Mouse (Mus musculus): ENCODE data around the gene Gmip. TPM values are rescaled to one million over a fixed set of nuclear protein-coding genes. Genes with fewer than 3 reads are reported as not detected.
A peak's percentile ranks its signal among the peaks of the same experiment; 100 is the strongest.

Gmip gene
- polyA plus RNA-seq, 1 experiment from 2014 or later: 31.8 TPM

- Histone ChIP-seq H3K9me3 (no peaks in the 10 kb centered on the region), H3K4me3 (replicated peaks) (no peak overlapping the region), H3K4me2 (replicated peaks) (no peak overlapping the region), H3K27me3 (no peaks in the 10 kb centered on the region), H3K9ac (replicated peaks) (no peak overlapping the region), H3K4me1 (replicated peaks) (peaks cover 23% of the 10 kb centered on the region), H3K27ac (no peak overlapping the region), H3K36me3 (peaks cover 79% of the 10 kb centered on the region)
- ATAC-seq: no peak
- WGBS: 92% methylated on average over 9 of the region's 9 CpGs
Observed at GRCm38 (mm10) chr8:69805491-69805890, 3.0 kb upstream of the Gmip start.

- peaks cover 25% of the 10 kb centered on the region for H3K4me1 ChIP-seq (replicated peaks)
- no peak overlapping the region for H3K9ac ChIP-seq (replicated peaks)
- peaks cover 80% of the 10 kb centered on the region for H3K36me3 ChIP-seq
- no peak for ATAC-seq
- no peak overlapping the region for H3K4me2 ChIP-seq (replicated peaks)
- no peak overlapping the region for H3K27ac ChIP-seq
- WGBS: 93% methylated on average over 5 of the region's 5 CpGs
- no peaks in the 10 kb centered on the region for H3K27me3 ChIP-seq
- no peak overlapping the region for H3K4me3 ChIP-seq (replicated peaks)
- no peaks in the 10 kb centered on the region for H3K9me3 ChIP-seq
Observed at GRCm38 (mm10) chr8:69807236-69807635, 1.2 kb upstream of the Gmip start.

GRCm38 (mm10) chr8:69808864-69809403 is 455 bp downstream of the Gmip start:
- H3K9me3 ChIP-seq: no peaks in the 10 kb centered on the region
- H3K4me2 ChIP-seq (replicated peaks): peak overlapping the region; percentile 83
- peaks cover 74% of the 10 kb centered on the region for H3K36me3 ChIP-seq
- peak overlapping the region; percentile 55 for H3K4me3 ChIP-seq (replicated peaks)
- 5% methylated on average over 23 of the region's 23 CpGs for WGBS
- H3K4me1 ChIP-seq (replicated peaks): peaks cover 25% of the 10 kb centered on the region
- ATAC-seq: peak; percentile 77
- H3K27ac ChIP-seq: peak overlapping the region; percentile 78
- H3K9ac ChIP-seq (replicated peaks): peak overlapping the region; percentile 69
- no peaks in the 10 kb centered on the region for H3K27me3 ChIP-seq

- Histone ChIP-seq H3K27me3 (no peaks in the 10 kb centered on the region), H3K27ac (peak overlapping the region; percentile 11; the same call in 1 of the 2 replicates), H3K4me2 (replicated peaks) (peak overlapping the region; percentile 83), H3K36me3 (peaks cover 75% of the 10 kb centered on the region), H3K9me3 (no peaks in the 10 kb centered on the region), H3K4me3 (replicated peaks) (peak overlapping the region; percentile 55; the same call in 1 of the 2 replicates), H3K4me1 (replicated peaks) (peaks cover 25% of the 10 kb centered on the region), H3K9ac (replicated peaks) (peak overlapping the region; percentile 28; the same call in 1 of the 2 replicates)
- WGBS: 72% methylated on average over 3 of the region's 3 CpGs
- no peak for ATAC-seq
Observed at GRCm38 (mm10) chr8:69809820-69810219, 1.3 kb downstream of the Gmip start.

GRCm38 (mm10) chr8:69814881-69815280 is 6.4 kb downstream of the Gmip start:
- Histone ChIP-seq H3K27ac (no peak overlapping the region), H3K4me3 (replicated peaks) (no peak overlapping the region), H3K36me3 (peaks cover 84% of the 10 kb centered on the region), H3K27me3 (no peaks in the 10 kb centered on the region), H3K9ac (replicated peaks) (no peak overlapping the region), H3K4me2 (replicated peaks) (no peak overlapping the region), H3K9me3 (no peaks in the 10 kb centered on the region), H3K4me1 (replicated peaks) (peaks cover 8% of the 10 kb centered on the region; the same call in 1 of the 2 replicates)
- ATAC-seq: no peak
- 80% methylated on average over 2 of the region's 2 CpGs for WGBS

- Histone ChIP-seq H3K9ac (replicated peaks) (no peak overlapping the region), H3K4me2 (replicated peaks) (no peak overlapping the region), H3K4me3 (replicated peaks) (no peak overlapping the region), H3K9me3 (no peaks in the 10 kb centered on the region), H3K27ac (no peak overlapping the region), H3K27me3 (peaks cover 1% of the 10 kb centered on the region), H3K36me3 (peaks cover 87% of the 10 kb centered on the region), H3K4me1 (replicated peaks) (peaks cover 3% of the 10 kb centered on the region; the same call in 1 of the 2 replicates)
- no peak for ATAC-seq
- 96% methylated on average over 4 of the region's 4 CpGs for WGBS
Observed at GRCm38 (mm10) chr8:69815396-69815795, 6.9 kb downstream of the Gmip start.

GRCm38 (mm10) chr8:69820466-69820865 is 12.0 kb downstream of the Gmip start:
- Histone ChIP-seq H3K4me2 (replicated peaks) (no peak overlapping the region), H3K4me3 (replicated peaks) (no peak overlapping the region), H3K9me3 (no peaks in the 10 kb centered on the region), H3K36me3 (peaks cover 58% of the 10 kb centered on the region), H3K27ac (no peak overlapping the region), H3K27me3 (peaks cover 25% of the 10 kb centered on the region), H3K9ac (replicated peaks) (no peak overlapping the region), H3K4me1 (replicated peaks) (peaks cover 39% of the 10 kb centered on the region)
- ATAC-seq: no peak
- 91% methylated on average over 9 of the region's 9 CpGs for WGBS

GRCm38 (mm10) chr8:69821971-69822385 is 13.5 kb downstream of the Gmip start:
- H3K36me3 ChIP-seq: peaks cover 54% of the 10 kb centered on the region
- H3K4me1 ChIP-seq (replicated peaks): peaks cover 41% of the 10 kb centered on the region
- H3K4me2 ChIP-seq (replicated peaks): peak overlapping the region; percentile 78
- peak; percentile 70 for ATAC-seq
- 0% methylated on average over 12 of the region's 22 CpGs for WGBS
- peak overlapping the region; percentile 62 for H3K4me3 ChIP-seq (replicated peaks)
- peak overlapping the region; percentile 79 for H3K27ac ChIP-seq
- peak overlapping the region; percentile 78 for H3K9ac ChIP-seq (replicated peaks)
- H3K9me3 ChIP-seq: no peaks in the 10 kb centered on the region
- peaks cover 29% of the 10 kb centered on the region for H3K27me3 ChIP-seq

- H3K27me3 ChIP-seq: peaks cover 29% of the 10 kb centered on the region
- ATAC-seq: peak; percentile 84
- WGBS: under 1% methylated on average over 32 of the region's 35 CpGs
- H3K27ac ChIP-seq: peak within 1 kb of the TSS; percentile 79
- peak within 1 kb of the TSS; percentile 78 for H3K4me2 ChIP-seq (replicated peaks)
- H3K36me3 ChIP-seq: peaks cover 53% of the 10 kb centered on the region
- H3K4me3 ChIP-seq (replicated peaks): peak within 1 kb of the TSS; percentile 62
- peaks cover 41% of the 10 kb centered on the region for H3K4me1 ChIP-seq (replicated peaks)
- H3K9me3 ChIP-seq: no peaks in the 10 kb centered on the region
- H3K9ac ChIP-seq (replicated peaks): peak within 1 kb of the TSS; percentile 78
Observed at GRCm38 (mm10) chr8:69822386-69823191, 14.1 kb downstream of the Gmip start, which contains the start of gene Lpar2. Gene Lpar2, plus strand, starts transcription at chr8:69822429.

- 92% methylated on average over 12 of the region's 12 CpGs for WGBS
- no peak overlapping the region for H3K4me2 ChIP-seq (replicated peaks)
- no peaks in the 10 kb centered on the region for H3K9me3 ChIP-seq
- peaks cover 43% of the 10 kb centered on the region for H3K4me1 ChIP-seq (replicated peaks)
- ATAC-seq: no peak
- no peak overlapping the region for H3K9ac ChIP-seq (replicated peaks)
- no peak overlapping the region for H3K27ac ChIP-seq
- peaks cover 19% of the 10 kb centered on the region for H3K27me3 ChIP-seq
- H3K36me3 ChIP-seq: peaks cover 45% of the 10 kb centered on the region
- no peak overlapping the region for H3K4me3 ChIP-seq (replicated peaks)
Observed at GRCm38 (mm10) chr8:69826371-69826770, 17.9 kb downstream of the Gmip start.

GRCm38 (mm10) chr8:69832298-69832853 is 23.9 kb downstream of the Gmip start, which contains the start of gene Pbx4:
Gene Pbx4, plus strand, starts transcription at chr8:69832491.
- Histone ChIP-seq H3K36me3 (peaks cover 28% of the 10 kb centered on the region), H3K4me2 (replicated peaks) (peak within 1 kb of the TSS; percentile 80), H3K4me3 (replicated peaks) (peak within 1 kb of the TSS; percentile 76), H3K9me3 (no peaks in the 10 kb centered on the region), H3K27ac (peak within 1 kb of the TSS; percentile 89), H3K9ac (replicated peaks) (peak within 1 kb of the TSS; percentile 77), H3K4me1 (replicated peaks) (peaks cover 25% of the 10 kb centered on the region), H3K27me3 (no peaks in the 10 kb centered on the region)
- peak; percentile 99 for ATAC-seq
- under 1% methylated on average over 38 of the region's 38 CpGs for WGBS
